In the genomic region with DNA sequence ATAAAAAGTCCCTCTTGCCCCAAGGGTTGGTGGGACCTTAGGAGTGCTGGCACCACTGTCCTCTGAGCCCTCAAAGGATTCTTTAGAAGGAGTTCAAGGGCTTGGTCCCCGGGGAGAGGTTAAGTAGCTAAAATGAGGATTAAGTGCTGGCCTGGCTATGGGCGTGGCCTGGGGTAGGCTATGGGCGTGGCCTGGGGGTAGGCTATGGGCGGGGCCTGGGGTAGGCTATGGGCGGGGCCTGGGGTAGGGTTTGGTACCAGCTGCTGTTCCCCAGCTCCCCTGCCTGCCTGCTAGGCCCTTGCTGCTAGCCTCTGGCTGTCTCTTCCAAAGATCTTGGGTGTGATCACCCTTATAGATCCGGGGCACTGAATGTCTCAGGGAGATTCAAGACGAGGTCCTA, we compare ENCODE assay signal across 11 mouse cellular contexts. TPM values are rescaled to one million over a fixed set of nuclear protein-coding genes. Genes with fewer than 3 reads are reported as not detected.
A peak's percentile ranks its signal among the peaks of the same experiment; 100 is the strongest.
DNase-seq lines count a peak whose midpoint lies in the region; ATAC-seq and TF ChIP-seq lines count a peak whose summit lies in the region.
"Had no signal": no experiment of that assay in that cellular context is flagged by ENCODE, and none has a peak within 500 bp of the region (broad histone marks: within the 10 kb centered on the region; RNA-seq: fewer than 3 reads in every experiment).

No protein-coding gene starts in this region.

- H3K4me2 ChIP-seq in hindbrain, embryonic 14.5 days (replicated peaks) = no peak overlapping the region
- H3K4me2 ChIP-seq in liver, embryonic 12.5 days = no peak overlapping the region
- no peak overlapping the region for H3K4me2 ChIP-seq in stomach, postnatal 0 days (replicated peaks; ENCODE audit: low read depth)
- H3K4me2 ChIP-seq: limb, embryonic 12.5 days had no signal

- no peak overlapping the region for H3K9ac ChIP-seq in hindbrain, embryonic 14.5 days
- no peak overlapping the region for H3K9ac ChIP-seq in liver, embryonic 12.5 days
- H3K9ac ChIP-seq in stomach, postnatal 0 days (ENCODE audit: low read length) = no peak overlapping the region
- H3K9ac ChIP-seq: limb, embryonic 12.5 days had no signal

- ATAC-seq in hindbrain, embryonic 14.5 days (ENCODE audit: low FRiP score) = no peak
- ATAC-seq in liver, embryonic 12.5 days = peak; percentile 21; the same call in 1 of the 2 replicates
- ATAC-seq in stomach, postnatal 0 days (ENCODE audit: low FRiP score, low TSS enrichment) = peak; percentile 33; the same call in 1 of the 2 replicates
- ATAC-seq in frontal cortex, adult (ENCODE audit: low TSS enrichment) = no peak

- no peaks in the 10 kb centered on the region for H3K36me3 ChIP-seq in hindbrain, embryonic 10.5 days
- no peaks in the 10 kb centered on the region for H3K36me3 ChIP-seq in hindbrain, embryonic 14.5 days (replicated peaks; ENCODE audit: control insufficient read depth, insufficient read depth)
- no peaks in the 10 kb centered on the region for H3K36me3 ChIP-seq in liver, embryonic 12.5 days
- H3K36me3 ChIP-seq in stomach, postnatal 0 days (ENCODE audit: control insufficient read depth, insufficient read depth, low read length) = no peaks in the 10 kb centered on the region
- H3K36me3 ChIP-seq: G1E; limb, embryonic 12.5 days had no signal

- no peak for TF ChIP-seq CTCF in stomach, postnatal 0 days (IDR thresholded peaks at IDR 0.05; ENCODE audit: low read depth)

- H3K27me3 ChIP-seq in hindbrain, embryonic 10.5 days (ENCODE audit: insufficient read depth, poor library complexity, severe bottlenecking) = peaks cover 56% of the 10 kb centered on the region
- no peaks in the 10 kb centered on the region for H3K27me3 ChIP-seq in hindbrain, embryonic 14.5 days (ENCODE audit: control insufficient read depth, insufficient read depth, low read length)
- H3K27me3 ChIP-seq in liver, embryonic 12.5 days (replicated peaks) = peaks cover 52% of the 10 kb centered on the region
- H3K27me3 ChIP-seq in stomach, postnatal 0 days (ENCODE audit: control insufficient read depth, insufficient read depth, low read length) = no peaks in the 10 kb centered on the region

- WGBS in hindbrain, embryonic 10.5 days = 10% methylated on average over 7 of the region's 7 CpGs
- WGBS in hindbrain, embryonic 14.5 days = 19% methylated on average over 7 of the region's 7 CpGs
- WGBS in liver, embryonic 12.5 days (ENCODE audit: insufficient replicate concordance) = 17% methylated on average over 7 of the region's 7 CpGs
- 17% methylated on average over 6 of the region's 7 CpGs for WGBS in stomach, postnatal 0 days

- TF ChIP-seq EP300 in stomach, postnatal 0 days (optimal IDR thresholded peaks at IDR 0.05) = no peak

- no peaks in the 10 kb centered on the region for H3K9me3 ChIP-seq in hindbrain, embryonic 10.5 days
- H3K9me3 ChIP-seq in hindbrain, embryonic 14.5 days (ENCODE audit: control insufficient read depth, low read length) = no peaks in the 10 kb centered on the region
- H3K9me3 ChIP-seq in liver, embryonic 12.5 days (replicated peaks) = no peaks in the 10 kb centered on the region
- no peaks in the 10 kb centered on the region for H3K9me3 ChIP-seq in stomach, postnatal 0 days (ENCODE audit: control insufficient read depth, low read length)
- H3K9me3 ChIP-seq: limb, embryonic 12.5 days had no signal

- DNase-seq in hindbrain, embryonic 10.5 days (ENCODE audit: low spot score) = peak; percentile 44
- DNase-seq in hindbrain, embryonic 14.5 days (ENCODE audit: low spot score) = no peak
- DNase-seq in thymus, postnatal 4 days = peak; percentile 71
- no peak for DNase-seq in thymus, postnatal 0 days (ENCODE audit: low spot score)
- DNase-seq in stomach, postnatal 0 days (ENCODE audit: low spot score) = peak; percentile 71
- no peak for DNase-seq in urinary bladder, postnatal 10 days (ENCODE audit: low spot score)

- H3K27ac ChIP-seq in hindbrain, embryonic 10.5 days = no peak overlapping the region
- no peak overlapping the region for H3K27ac ChIP-seq in hindbrain, embryonic 14.5 days
- no peak overlapping the region for H3K27ac ChIP-seq in liver, embryonic 12.5 days
- no peak overlapping the region for H3K27ac ChIP-seq in stomach, postnatal 0 days (replicated peaks)
- H3K27ac ChIP-seq: limb, embryonic 12.5 days had no signal

- no peak overlapping the region for H3K4me3 ChIP-seq in hindbrain, embryonic 10.5 days
- no peak overlapping the region for H3K4me3 ChIP-seq in hindbrain, embryonic 14.5 days (replicated peaks; ENCODE audit: low read length)
- no peak overlapping the region for H3K4me3 ChIP-seq in liver, embryonic 12.5 days
- no peak overlapping the region for H3K4me3 ChIP-seq in stomach, postnatal 0 days (ENCODE audit: low read depth, low read length)
- H3K4me3 ChIP-seq: limb, embryonic 12.5 days; myocyte had no signal

- H3K4me1 ChIP-seq in hindbrain, embryonic 10.5 days (replicated peaks) = peaks cover 36% of the 10 kb centered on the region
- no peaks in the 10 kb centered on the region for H3K4me1 ChIP-seq in hindbrain, embryonic 14.5 days (replicated peaks; ENCODE audit: control insufficient read depth, insufficient read depth, low read length)
- H3K4me1 ChIP-seq in liver, embryonic 12.5 days = peaks cover 4% of the 10 kb centered on the region; the same call in 1 of the 2 replicates
- H3K4me1 ChIP-seq in stomach, postnatal 0 days (replicated peaks; ENCODE audit: control insufficient read depth, insufficient read depth) = no peaks in the 10 kb centered on the region

RNA-seq across cellular contexts. Expression of a gene that starts 25.3 kb away (rescaled TPM):
- 4.4 and 8.2 TPM in 2 replicates for polyA plus RNA-seq in hindbrain, embryonic 10.5 days (2016; fragmentation: Nextera tagmentation; extraction: Ambion mirVana)
- 16.8 and 20.2 TPM in 2 replicates for polyA plus RNA-seq in hindbrain, embryonic 14.5 days (2014; fragmentation: Nextera tagmentation; extraction: Ambion mirVana)
- 25.1 and 26.8 TPM in 2 replicates for polyA plus RNA-seq in thymus, postnatal 0 days (2015; fragmentation: Nextera tagmentation; extraction: Ambion mirVana)
- 3.2 and 3.3 TPM in 2 replicates for polyA plus RNA-seq in liver, embryonic 12.5 days (2016; fragmentation: Nextera tagmentation; extraction: Ambion mirVana)
- 9.6 and 11.2 TPM in 2 replicates for polyA plus RNA-seq in stomach, postnatal 0 days (2015; fragmentation: Nextera tagmentation; extraction: Ambion mirVana)

Comparison
In these comparisons a context has a peak if more than half of its experiments do, and no peak if none do; other contexts are left out.
1. DNase-seq: peak in hindbrain, embryonic 10.5 days (single experiment), thymus, postnatal 4 days (single experiment) and stomach, postnatal 0 days (single experiment); none in hindbrain, embryonic 14.5 days (single experiment), thymus, postnatal 0 days (single experiment) and urinary bladder, postnatal 10 days (single experiment).
2. ATAC-seq: peak in liver, embryonic 12.5 days (single experiment) and stomach, postnatal 0 days (single experiment); none in hindbrain, embryonic 14.5 days (single experiment) and frontal cortex, adult (single experiment).